Mouse (Mus musculus) intestine, embryonic 16.5 days (tissue): Measurements from ENCODE around the gene Rundc3a. TPM values are rescaled to one million over a fixed set of nuclear protein-coding genes. Genes with fewer than 3 reads are reported as not detected.
A peak's percentile ranks its signal among the peaks of the same experiment; 100 is the strongest.

Source experiments
- ATAC-seq: fragments of 200-750 bp; cut with Nextera tagmentation; 2 replicates; pipeline ENCODE4 v1.8.0; 2017; ENCODE audit warnings: moderate TSS enrichment, moderate library complexity
- H3K27ac ChIP-seq: fragments of 300-500 bp; sonication (generic); 2 replicates; pipeline ENCODE4 v1.5.1; 2014; ENCODE audit warnings: mild to moderate bottlenecking, low read length
- H3K27me3 ChIP-seq: fragments of 300-500 bp; sonication (generic); replicated peaks from 2 replicates; pipeline ENCODE4 v1.6.1; 2014; ENCODE audit warnings: low read length, control low read depth, mixed read lengths; ENCODE audit not compliant: control insufficient read depth, insufficient read depth
- H3K36me3 ChIP-seq: fragments of 300-500 bp; sonication (generic); 2 replicates; pipeline ENCODE4 v1.6.1; 2014; ENCODE audit warnings: low read length, control low read depth; ENCODE audit not compliant: control insufficient read depth, insufficient read depth
- H3K4me1 ChIP-seq: fragments of 300-500 bp; sonication (generic); 2 replicates; pipeline ENCODE4 v1.6.1; 2014; ENCODE audit warnings: low read length, control low read depth, mixed read lengths; ENCODE audit not compliant: control insufficient read depth, insufficient read depth
- H3K4me2 ChIP-seq: fragments of 300-500 bp; sonication (generic); 2 replicates; pipeline ENCODE4 v1.6.1; 2014; ENCODE audit warnings: low read depth, low read length, control low read depth
- H3K4me3 ChIP-seq: fragments of 300-500 bp; sonication (generic); 2 replicates; pipeline ENCODE4 v1.5.1; 2014; ENCODE audit warnings: mild to moderate bottlenecking, low read length
- H3K9ac ChIP-seq: fragments of 300-500 bp; sonication (generic); 2 replicates; pipeline ENCODE4 v1.6.1; 2014; ENCODE audit warnings: low read depth, low read length
- H3K9me3 ChIP-seq: fragments of 300-500 bp; sonication (generic); 2 replicates; pipeline ENCODE4 v1.6.1; 2016; ENCODE audit warnings: low read length, control low read depth; ENCODE audit not compliant: control insufficient read depth
- WGBS: fragments of 180-500 bp; shearing (Covaris S2); extraction: QIAGEN DNeasy Blood & Tissue Kit; methylation state at CpG from one replicate; pipeline ENCODE4 v1.1.7; 2014; 5-methylcytosine and 5-hydroxymethylcytosine counted together
- polyA plus RNA-seq: library from polyadenylated mRNA; unstranded; fragments of >200 nt; fragmentation: Nextera tagmentation; extraction: Ambion mirVana; gene quantifications from 2 replicates; pipeline ENCODE4 v1.2.1, GENCODE M21; 2015

The Rundc3a gene
- polyA plus RNA-seq, 1 experiment from 2014 or later, result 6.0 TPM

DNA sequence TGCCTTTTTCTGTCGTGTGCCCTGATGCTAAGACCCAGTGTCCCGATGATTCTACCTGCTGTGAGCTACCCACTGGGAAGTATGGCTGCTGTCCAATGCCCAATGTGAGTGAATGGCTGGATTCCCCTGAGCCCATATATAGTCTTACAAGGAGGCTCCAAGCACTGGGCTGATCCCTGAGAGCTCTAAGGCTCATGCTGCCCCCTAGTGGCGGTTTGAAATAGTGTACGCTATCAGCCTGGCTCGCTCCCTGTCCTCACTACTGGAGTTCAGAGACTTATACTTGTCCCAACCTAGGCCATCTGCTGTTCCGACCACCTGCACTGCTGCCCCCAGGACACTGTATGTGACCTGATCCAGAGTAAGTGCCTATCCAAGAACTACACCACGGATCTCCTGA, 41.2 kb downstream of the Rundc3a start:
- Histone ChIP-seq H3K9me3 (no peaks in the 10 kb centered on the region), H3K27me3 (no peaks in the 10 kb centered on the region), H3K4me1 (peaks cover 34% of the 10 kb centered on the region), H3K9ac (no peak overlapping the region), H3K27ac (no peak overlapping the region), H3K36me3 (peaks cover 13% of the 10 kb centered on the region), H3K4me2 (no peak overlapping the region), H3K4me3 (no peak overlapping the region)
- WGBS, result 11% methylated on average over 7 of the region's 7 CpGs
- ATAC-seq, result peak; percentile 36; the same call in 1 of the 2 replicates

DNA sequence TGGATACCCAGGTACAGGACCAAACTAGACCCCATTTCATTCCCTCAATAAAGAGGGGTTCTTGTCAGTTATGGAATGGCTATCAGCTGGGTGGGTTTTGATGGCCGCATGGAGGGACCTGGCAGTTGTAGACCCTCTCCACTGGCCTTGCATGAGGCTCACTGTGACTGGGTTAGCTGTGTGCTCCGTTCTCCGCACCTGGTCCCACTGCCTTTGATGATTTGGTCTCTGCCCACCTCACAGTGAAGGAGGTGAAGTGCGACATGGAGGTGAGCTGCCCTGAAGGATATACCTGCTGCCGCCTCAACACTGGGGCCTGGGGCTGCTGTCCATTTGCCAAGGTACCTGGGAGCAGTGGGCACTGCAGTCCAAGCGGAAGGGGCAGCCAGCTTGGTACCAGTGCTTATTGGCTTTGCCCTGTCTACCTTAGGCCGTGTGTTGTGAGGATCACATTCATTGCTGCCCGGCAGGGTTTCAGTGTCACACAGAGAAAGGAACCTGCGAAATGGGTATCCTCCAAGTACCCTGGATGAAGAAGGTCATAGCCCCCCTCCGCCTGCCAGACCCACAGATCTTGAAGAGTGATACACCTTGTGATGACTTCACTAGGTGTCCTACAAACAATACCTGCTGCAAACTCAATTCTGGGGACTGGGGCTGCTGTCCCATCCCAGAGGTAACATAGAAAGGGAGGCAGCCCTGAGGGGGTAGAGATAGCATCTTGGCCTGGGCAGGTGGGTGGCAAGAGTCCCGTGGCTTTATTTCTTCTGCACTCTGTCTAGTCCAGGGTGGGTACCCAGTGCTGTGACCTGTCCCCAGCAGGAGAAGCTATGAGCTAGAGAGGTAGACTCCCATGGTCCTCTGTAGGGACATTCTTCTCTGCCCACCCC, 41.9 kb downstream of the Rundc3a start:
- no peak for ATAC-seq

DNA sequence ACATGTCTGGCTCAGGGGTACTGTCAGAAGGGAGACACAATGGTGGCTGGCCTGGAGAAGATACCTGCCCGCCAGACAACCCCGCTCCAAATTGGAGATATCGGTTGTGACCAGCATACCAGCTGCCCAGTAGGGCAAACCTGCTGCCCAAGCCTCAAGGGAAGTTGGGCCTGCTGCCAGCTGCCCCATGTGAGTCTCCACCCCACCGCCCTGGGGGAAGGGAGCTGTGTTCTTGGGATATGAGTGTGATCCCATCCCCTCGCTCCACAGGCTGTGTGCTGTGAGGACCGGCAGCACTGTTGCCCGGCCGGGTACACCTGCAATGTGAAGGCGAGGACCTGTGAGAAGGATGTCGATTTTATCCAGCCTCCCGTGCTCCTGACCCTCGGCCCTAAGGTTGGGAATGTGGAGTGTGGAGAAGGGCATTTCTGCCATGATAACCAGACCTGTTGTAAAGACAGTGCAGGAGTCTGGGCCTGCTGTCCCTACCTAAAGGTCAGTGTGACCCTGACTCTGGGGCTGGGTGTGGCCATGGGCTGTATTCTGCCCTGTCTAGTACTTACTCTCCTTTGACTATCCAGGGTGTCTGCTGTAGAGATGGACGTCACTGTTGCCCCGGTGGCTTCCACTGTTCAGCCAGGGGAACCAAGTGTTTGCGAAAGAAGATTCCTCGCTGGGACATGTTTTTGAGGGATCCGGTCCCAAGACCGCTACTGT, 42.7 kb downstream of the Rundc3a start:
- H3K27me3 ChIP-seq, result no peaks in the 10 kb centered on the region
- H3K36me3 ChIP-seq, result peaks cover 13% of the 10 kb centered on the region
- 91% methylated on average over 18 of the region's 18 CpGs for WGBS
- H3K27ac ChIP-seq, result no peak overlapping the region
- H3K4me1 ChIP-seq, result peaks cover 29% of the 10 kb centered on the region
- no peak overlapping the region for H3K9ac ChIP-seq
- H3K4me2 ChIP-seq, result no peak overlapping the region
- no peak overlapping the region for H3K4me3 ChIP-seq
- ATAC-seq, result no peak
- no peaks in the 10 kb centered on the region for H3K9me3 ChIP-seq

More for the DNA sequence above, 41.9 kb downstream of the Rundc3a start:
- Histone ChIP-seq H3K9ac (no peak overlapping the region), H3K27me3 (no peaks in the 10 kb centered on the region), H3K4me3 (no peak overlapping the region), H3K36me3 (peaks cover 13% of the 10 kb centered on the region), H3K9me3 (no peaks in the 10 kb centered on the region), H3K4me1 (peaks cover 29% of the 10 kb centered on the region), H3K4me2 (no peak overlapping the region), H3K27ac (no peak overlapping the region)
- WGBS, result 89% methylated on average over 11 of the region's 11 CpGs

DNA sequence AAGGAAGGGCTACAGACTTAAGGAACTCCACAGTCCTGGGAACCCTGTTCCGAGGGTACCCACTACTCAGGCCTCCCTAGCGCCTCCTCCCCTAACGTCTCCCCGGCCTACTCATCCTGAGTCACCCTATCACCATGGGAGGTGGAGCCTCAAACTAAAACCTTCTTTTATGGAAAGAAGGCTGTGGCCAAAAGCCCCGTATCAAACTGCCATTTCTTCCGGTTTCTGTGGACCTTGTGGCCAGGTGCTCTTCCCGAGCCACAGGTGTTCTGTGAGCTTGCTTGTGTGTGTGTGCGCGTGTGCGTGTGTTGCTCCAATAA, 43.2 kb downstream of the Rundc3a start:
- 79% methylated on average over 10 of the region's 10 CpGs for WGBS
- H3K27me3 ChIP-seq, result no peaks in the 10 kb centered on the region
- H3K36me3 ChIP-seq, result peaks cover 13% of the 10 kb centered on the region
- H3K9me3 ChIP-seq, result no peaks in the 10 kb centered on the region
- H3K4me1 ChIP-seq, result peaks cover 25% of the 10 kb centered on the region
- no peak overlapping the region for H3K4me2 ChIP-seq
- H3K9ac ChIP-seq, result no peak overlapping the region
- ATAC-seq, result no peak
- H3K27ac ChIP-seq, result no peak overlapping the region
- H3K4me3 ChIP-seq, result no peak overlapping the region

DNA sequence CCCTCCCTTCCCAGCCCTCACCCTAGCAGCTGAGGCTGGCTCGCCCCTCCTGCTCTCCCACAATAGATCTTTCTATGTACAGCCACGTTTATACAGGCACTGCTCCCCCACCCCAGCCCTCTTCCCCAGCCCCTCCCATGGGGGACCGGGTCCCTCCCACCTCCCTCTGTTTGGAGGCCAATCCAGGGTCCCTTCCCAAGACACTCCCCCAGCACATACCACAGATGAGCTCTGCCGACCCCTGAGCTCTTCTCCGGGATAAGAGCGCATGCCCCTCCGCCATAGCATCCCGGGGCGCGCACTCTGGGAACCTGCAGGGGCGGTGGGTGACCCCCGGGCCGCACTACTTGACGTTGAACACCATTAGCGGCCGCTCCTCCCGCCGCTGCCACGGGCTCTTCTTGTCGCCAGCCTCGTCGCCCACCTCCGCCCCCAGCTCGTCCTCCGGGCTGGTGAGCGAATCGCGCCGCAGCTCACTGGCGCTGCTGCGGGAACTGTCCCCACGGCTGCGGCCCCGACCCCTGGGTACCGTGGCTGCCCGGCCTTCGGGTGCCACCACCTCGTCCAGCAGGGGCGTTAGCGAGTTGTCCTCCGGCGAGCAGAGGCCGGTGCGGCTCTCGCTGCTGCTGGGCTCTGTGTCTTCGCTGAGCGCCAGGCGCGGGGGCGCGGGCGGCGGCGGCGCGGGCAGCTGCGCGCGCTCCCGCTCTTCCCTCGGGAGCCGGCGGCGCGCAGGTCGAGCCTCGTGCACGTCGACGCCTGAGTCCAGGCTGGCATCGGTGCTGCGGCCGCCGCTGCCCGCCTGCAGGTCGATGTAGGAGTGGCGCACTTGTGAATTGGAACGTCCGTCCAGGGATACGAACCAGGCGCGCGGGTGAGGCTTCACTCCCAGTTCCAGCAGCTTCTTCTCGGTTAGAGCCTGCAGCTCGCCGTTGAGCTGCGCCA, 44.2 kb downstream of the Rundc3a start:
- ATAC-seq, result peak; percentile 47
- H3K4me2 ChIP-seq, result peak overlapping the region; percentile 100
- H3K9me3 ChIP-seq, result no peaks in the 10 kb centered on the region
- peaks cover 17% of the 10 kb centered on the region for H3K4me1 ChIP-seq
- peak overlapping the region; percentile 66 for H3K9ac ChIP-seq
- H3K27me3 ChIP-seq, result no peaks in the 10 kb centered on the region
- H3K36me3 ChIP-seq, result peaks cover 16% of the 10 kb centered on the region
- peak overlapping the region; percentile 28; the same call in 1 of the 2 replicates for H3K27ac ChIP-seq
- WGBS, result 8% methylated on average over 87 of the region's 87 CpGs
- H3K4me3 ChIP-seq, result peak overlapping the region; percentile 56

DNA sequence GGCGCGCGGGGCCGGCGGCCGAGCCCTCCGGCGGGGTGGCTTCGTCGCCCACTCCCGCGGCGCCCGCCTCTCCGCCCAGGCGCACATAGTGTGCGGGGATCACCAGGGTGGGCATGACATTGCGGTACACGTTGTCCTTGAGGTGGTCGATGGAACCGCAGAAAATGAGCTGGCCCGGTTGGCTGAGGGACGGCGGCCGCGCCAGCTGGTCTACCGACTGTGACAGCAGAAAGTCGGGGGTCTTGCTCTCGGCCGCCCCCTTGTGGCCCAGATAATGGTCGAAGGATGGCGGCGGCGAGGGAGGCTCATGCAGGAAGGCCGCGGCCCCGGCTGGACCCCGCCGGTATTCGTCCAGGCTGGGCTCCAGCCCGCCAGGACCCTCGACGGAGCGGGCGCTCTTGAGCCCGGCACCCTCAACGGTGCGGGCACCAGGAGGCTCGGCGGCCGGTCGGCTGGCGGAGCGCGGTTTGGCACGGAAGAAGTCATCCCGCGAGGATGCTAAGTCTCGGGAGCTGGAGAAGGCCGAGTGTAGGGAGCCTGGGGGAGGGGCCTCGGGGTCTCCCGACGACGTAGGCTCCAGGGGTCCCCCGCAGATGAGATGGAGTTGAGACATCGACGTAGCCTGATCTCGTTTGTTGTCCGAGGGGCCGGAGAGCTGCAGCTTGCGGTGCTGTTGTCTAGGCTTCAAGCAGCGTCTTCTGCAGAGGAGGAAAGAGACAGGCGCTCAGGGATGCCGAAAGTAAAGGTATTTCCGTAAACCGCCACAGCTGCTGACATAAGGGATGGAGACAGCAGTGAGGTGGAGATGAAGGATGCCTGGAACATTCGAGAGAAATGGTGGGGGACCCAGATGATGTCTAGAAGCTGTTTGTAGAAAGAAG, 45.2 kb downstream of the Rundc3a start:
- Histone ChIP-seq H3K9ac (peak overlapping the region; percentile 66), H3K27me3 (no peaks in the 10 kb centered on the region), H3K4me3 (peak overlapping the region; percentile 56), H3K36me3 (peaks cover 18% of the 10 kb centered on the region), H3K4me1 (peaks cover 17% of the 10 kb centered on the region), H3K27ac (no peak overlapping the region), H3K4me2 (peak overlapping the region; percentile 100), H3K9me3 (no peaks in the 10 kb centered on the region)
- 17% methylated on average over 77 of the region's 77 CpGs for WGBS
- peak; percentile 41 for ATAC-seq

DNA sequence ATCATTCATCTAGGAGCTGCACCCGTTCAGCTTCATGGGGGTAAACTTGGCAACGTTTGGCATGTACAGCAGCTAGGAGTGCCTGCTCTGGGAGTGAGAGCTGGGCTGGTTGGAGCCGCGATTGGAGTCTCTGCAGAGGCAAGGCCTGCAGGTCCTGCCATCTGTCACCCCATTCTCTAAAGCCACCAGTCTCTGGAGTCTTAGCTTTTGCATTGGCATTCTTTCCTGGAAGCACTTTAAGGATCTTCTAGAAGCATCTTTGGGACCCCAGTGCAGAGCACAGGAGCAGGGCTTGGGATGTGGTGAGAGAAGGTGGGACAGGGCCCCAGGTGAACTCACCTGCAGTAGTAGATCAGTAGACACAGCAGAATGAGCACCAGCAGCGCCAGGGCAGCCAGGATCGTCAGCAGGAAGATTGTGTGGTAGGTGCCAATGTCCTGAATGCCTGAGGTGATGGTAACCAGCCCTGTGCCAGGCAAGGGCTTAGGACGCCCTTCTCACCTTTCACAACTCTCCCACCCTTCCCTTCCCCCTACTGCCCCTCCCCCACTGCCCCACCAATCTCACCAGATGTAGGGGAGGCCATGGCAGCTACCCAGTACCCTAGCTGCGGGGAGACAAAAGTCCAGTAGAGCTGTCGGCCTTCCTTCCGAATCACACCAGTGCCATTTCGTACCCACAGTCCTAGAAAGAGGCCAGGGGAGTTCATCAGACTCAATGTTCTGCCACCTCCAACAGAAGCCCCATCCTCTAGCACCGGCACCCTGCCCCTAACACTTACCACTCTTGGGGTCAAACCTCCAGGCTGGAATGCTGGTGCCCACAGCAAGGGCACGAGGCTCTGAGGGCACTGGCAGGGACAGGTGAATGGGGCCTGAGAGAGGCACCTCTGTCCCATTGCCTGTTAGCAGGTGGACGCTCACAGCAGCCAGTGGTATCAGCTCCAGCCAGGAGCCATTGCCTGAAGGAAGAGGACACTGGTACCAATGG, 46.2 kb downstream of the Rundc3a start:
- 81% methylated on average over 14 of the region's 14 CpGs for WGBS
- H3K27me3 ChIP-seq, result no peaks in the 10 kb centered on the region
- H3K27ac ChIP-seq, result no peak overlapping the region
- no peak overlapping the region for H3K4me2 ChIP-seq
- no peak for ATAC-seq
- peaks cover 20% of the 10 kb centered on the region for H3K4me1 ChIP-seq
- H3K4me3 ChIP-seq, result no peak overlapping the region
- H3K9ac ChIP-seq, result no peak overlapping the region
- peaks cover 18% of the 10 kb centered on the region for H3K36me3 ChIP-seq
- H3K9me3 ChIP-seq, result no peaks in the 10 kb centered on the region

DNA sequence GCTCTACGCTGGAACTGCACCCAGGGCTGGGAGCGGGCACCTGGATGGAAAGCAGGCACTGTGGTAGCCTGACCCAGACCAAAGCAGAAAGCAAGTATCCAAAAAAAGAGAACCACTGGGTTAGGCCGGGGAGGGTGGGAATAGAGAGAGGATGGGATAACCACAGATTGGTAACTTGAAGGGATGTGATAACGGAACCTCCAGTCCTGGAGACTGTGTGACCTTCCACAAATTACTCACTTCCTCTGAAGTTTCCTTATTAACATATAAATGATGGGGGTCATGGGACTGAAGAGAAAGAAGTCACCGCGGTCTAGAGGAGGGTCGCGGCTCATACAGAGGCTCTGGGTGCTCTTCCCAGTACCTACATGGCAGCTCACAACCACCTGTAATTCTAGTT, 47.1 kb downstream of the Rundc3a start:
- Histone ChIP-seq H3K36me3 (peaks cover 11% of the 10 kb centered on the region), H3K4me1 (peaks cover 25% of the 10 kb centered on the region), H3K4me2 (no peak overlapping the region), H3K9ac (no peak overlapping the region), H3K9me3 (no peaks in the 10 kb centered on the region), H3K4me3 (no peak overlapping the region), H3K27me3 (no peaks in the 10 kb centered on the region), H3K27ac (no peak overlapping the region)
- WGBS, result 89% methylated on average over 8 of the region's 8 CpGs
- no peak for ATAC-seq
